Mouse (Mus musculus): ENCODE results near the gene Bckdhb. TPM values are rescaled to one million over a fixed set of nuclear protein-coding genes. Genes with fewer than 3 reads are reported as not detected.

Gene Bckdhb
- polyA plus RNA-seq, 1 experiment from 2014 or later, result 49.9 TPM

DNA sequence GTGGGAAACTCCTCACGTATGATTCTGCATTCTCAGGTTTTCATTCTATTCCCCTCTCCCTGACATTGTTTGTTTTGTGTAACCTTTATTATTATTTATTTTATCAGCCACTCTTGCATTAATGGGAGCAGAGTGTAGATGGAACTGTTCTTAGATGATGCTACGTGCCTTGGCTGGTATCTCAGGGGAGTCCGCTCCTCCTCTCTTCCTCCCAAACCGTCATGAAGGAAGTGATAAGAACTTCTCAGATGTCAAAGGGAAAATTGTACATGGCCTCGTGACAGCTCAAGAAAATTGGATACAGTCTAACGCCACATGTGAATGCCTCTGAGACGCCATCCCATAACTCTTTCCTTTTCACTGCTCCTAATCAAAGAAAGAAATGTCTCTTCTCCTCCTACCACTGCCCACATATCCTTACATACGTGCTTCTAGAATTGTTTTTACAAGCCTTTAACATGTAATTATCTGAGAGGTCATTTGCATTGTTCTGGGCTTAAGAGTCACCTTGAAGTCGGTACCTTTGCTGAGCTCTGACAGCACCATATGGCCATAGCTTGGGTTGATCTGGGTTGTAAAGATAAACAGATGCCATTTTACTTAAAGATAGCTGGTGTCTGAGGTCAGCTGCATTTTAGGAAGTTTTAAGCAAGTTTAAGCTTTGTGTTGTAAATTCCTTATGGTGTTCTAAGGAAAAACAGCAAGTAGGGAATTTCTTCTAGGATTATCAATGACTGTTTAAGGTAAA lies 165.5 kb downstream of the Bckdhb start:
- no peak overlapping the region for H3K9ac ChIP-seq (ENCODE audit: low read depth, low read length)
- H3K9me3 ChIP-seq (replicated peaks; ENCODE audit: control insufficient read depth, low read length), result no peaks in the 10 kb centered on the region
- H3K4me1 ChIP-seq (ENCODE audit: control insufficient read depth, insufficient read depth, low read length), result peaks cover 5% of the 10 kb centered on the region; the same call in 1 of the 2 replicates
- no peaks in the 10 kb centered on the region for H3K36me3 ChIP-seq (ENCODE audit: control insufficient read depth, insufficient read depth, low read length)
- no peak overlapping the region for H3K4me2 ChIP-seq
- no peak overlapping the region for H3K27ac ChIP-seq (ENCODE audit: low read depth, low read length)
- WGBS (ENCODE audit: insufficient replicate concordance), result 48% methylated on average over 9 of the region's 9 CpGs
- ATAC-seq (replicated peaks; ENCODE audit: insufficient number of reproducible peaks, low FRiP score, low TSS enrichment), result no peak
- H3K27me3 ChIP-seq (ENCODE audit: control insufficient read depth, insufficient read depth, low read length), result no peaks in the 10 kb centered on the region
- H3K4me3 ChIP-seq (ENCODE audit: low read depth, low read length), result no peak overlapping the region

DNA sequence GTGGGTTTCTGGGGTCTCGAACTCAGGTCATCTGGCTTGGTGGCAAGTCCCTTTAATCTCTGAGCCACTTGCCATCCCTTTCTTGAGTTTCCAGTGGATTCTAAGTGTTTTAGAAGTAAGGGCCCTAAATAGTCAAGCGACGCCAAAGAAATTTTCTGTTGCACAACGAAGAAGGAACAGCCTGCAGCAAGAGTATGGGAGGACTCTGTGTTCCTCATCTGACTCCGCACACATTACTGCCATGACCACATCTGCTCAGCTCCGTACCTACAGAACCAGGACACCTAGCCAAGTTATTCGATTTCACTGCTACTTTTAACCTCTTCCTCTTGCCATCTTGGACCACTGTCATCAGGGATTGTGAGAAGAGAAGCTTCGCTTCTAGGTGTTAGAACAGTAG lies 168.0 kb downstream of the Bckdhb start:
- Histone ChIP-seq H3K4me2 (no peak overlapping the region), H3K4me3 (ENCODE audit: low read depth, low read length) (no peak overlapping the region), H3K36me3 (ENCODE audit: control insufficient read depth, insufficient read depth, low read length) (no peaks in the 10 kb centered on the region), H3K9me3 (replicated peaks; ENCODE audit: control insufficient read depth, low read length) (no peaks in the 10 kb centered on the region), H3K27me3 (ENCODE audit: control insufficient read depth, insufficient read depth, low read length) (no peaks in the 10 kb centered on the region), H3K9ac (ENCODE audit: low read depth, low read length) (no peak overlapping the region), H3K4me1 (ENCODE audit: control insufficient read depth, insufficient read depth, low read length) (peaks cover 5% of the 10 kb centered on the region; the same call in 1 of the 2 replicates), H3K27ac (ENCODE audit: low read depth, low read length) (no peak overlapping the region)
- ATAC-seq (replicated peaks; ENCODE audit: insufficient number of reproducible peaks, low FRiP score, low TSS enrichment), result no peak
- 90% methylated on average over 8 of the region's 8 CpGs for WGBS (ENCODE audit: insufficient replicate concordance)

DNA sequence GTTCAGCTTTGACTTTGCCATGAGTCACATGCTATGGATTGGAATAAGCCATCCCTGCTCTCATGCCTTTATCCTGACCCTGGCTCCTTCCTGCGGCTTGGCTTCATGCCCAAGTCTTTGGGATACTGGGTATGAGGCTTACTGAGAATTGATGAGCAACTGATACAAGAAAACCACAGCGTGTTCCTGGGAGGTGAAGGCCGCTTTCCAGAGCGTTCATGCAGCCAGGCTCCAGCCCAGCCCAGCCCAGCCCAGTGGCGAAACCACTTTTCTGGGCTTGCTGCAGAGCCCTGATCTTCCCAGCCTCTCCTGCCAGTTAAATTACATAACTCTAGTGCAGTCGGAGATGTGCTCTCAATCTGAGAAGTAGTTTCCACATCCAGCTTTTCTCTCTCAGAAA lies 169.2 kb downstream of the Bckdhb start:
- no peak overlapping the region for H3K4me3 ChIP-seq (ENCODE audit: low read depth, low read length)
- no peak overlapping the region for H3K4me2 ChIP-seq
- H3K36me3 ChIP-seq (ENCODE audit: control insufficient read depth, insufficient read depth, low read length), result no peaks in the 10 kb centered on the region
- H3K27me3 ChIP-seq (ENCODE audit: control insufficient read depth, insufficient read depth, low read length), result no peaks in the 10 kb centered on the region
- H3K27ac ChIP-seq (ENCODE audit: low read depth, low read length), result no peak overlapping the region
- no peak for ATAC-seq (replicated peaks; ENCODE audit: insufficient number of reproducible peaks, low FRiP score, low TSS enrichment)
- WGBS (ENCODE audit: insufficient replicate concordance), result 84% methylated on average over 6 of the region's 6 CpGs
- no peak overlapping the region for H3K9ac ChIP-seq (ENCODE audit: low read depth, low read length)
- peaks cover 5% of the 10 kb centered on the region; the same call in 1 of the 2 replicates for H3K4me1 ChIP-seq (ENCODE audit: control insufficient read depth, insufficient read depth, low read length)
- H3K9me3 ChIP-seq (replicated peaks; ENCODE audit: control insufficient read depth, low read length), result no peaks in the 10 kb centered on the region

DNA sequence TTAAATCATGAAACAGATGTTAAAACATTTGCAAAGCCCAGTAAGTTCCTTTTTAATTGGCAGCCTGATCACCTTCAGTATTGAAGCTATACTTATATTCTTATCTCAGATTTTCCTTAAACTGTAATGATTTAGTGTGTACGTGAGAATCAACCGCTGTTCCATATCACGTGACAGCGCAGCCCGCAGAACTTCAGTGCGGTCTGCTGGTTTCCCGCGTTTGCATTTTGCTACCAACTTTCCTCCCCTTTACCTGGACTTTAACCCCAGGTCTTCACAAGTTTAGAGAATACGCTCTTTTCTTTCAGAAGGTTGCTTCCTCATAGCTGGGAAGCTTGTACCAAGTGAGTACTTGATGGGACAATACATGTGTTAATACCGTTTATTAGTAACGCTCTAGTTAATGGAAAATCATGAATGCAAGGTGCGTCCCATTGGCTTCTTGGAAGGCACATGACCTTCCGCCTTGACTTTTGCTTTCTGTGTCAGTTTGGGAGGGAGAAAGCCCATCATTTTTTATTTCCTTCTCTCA lies 171.6 kb downstream of the Bckdhb start:
- 88% methylated on average over 13 of the region's 13 CpGs for WGBS (ENCODE audit: insufficient replicate concordance)
- Histone ChIP-seq H3K4me1 (ENCODE audit: control insufficient read depth, insufficient read depth, low read length) (no peaks in the 10 kb centered on the region), H3K27ac (ENCODE audit: low read depth, low read length) (no peak overlapping the region), H3K36me3 (ENCODE audit: control insufficient read depth, insufficient read depth, low read length) (no peaks in the 10 kb centered on the region), H3K9me3 (replicated peaks; ENCODE audit: control insufficient read depth, low read length) (no peaks in the 10 kb centered on the region), H3K4me2 (no peak overlapping the region), H3K9ac (ENCODE audit: low read depth, low read length) (no peak overlapping the region), H3K27me3 (ENCODE audit: control insufficient read depth, insufficient read depth, low read length) (no peaks in the 10 kb centered on the region), H3K4me3 (ENCODE audit: low read depth, low read length) (no peak overlapping the region)
- no peak for ATAC-seq (replicated peaks; ENCODE audit: insufficient number of reproducible peaks, low FRiP score, low TSS enrichment)

DNA sequence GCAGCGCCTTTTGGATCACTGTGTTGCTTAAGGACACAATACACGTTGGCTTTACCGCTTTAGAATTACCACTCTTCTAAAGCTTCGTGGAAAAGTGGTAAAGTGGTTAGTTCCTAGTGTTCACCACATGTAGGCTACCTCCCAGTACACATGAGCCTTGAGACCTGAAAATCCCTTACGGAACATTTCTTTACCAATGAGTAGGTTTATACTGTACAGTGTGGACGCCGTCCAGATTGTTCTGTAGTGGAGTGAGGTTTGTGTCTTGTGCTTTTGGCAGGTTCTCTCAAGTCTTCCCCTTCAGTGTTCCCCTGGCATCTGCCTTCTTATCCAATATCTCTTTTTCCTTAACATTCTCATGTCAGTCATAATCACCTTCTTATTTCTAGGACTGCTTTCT lies 178.4 kb downstream of the Bckdhb start:
- 92% methylated on average over 7 of the region's 7 CpGs for WGBS (ENCODE audit: insufficient replicate concordance)
- Histone ChIP-seq H3K4me3 (ENCODE audit: low read depth, low read length) (no peak overlapping the region), H3K9ac (ENCODE audit: low read depth, low read length) (no peak overlapping the region), H3K4me2 (no peak overlapping the region), H3K9me3 (replicated peaks; ENCODE audit: control insufficient read depth, low read length) (no peaks in the 10 kb centered on the region), H3K4me1 (ENCODE audit: control insufficient read depth, insufficient read depth, low read length) (no peaks in the 10 kb centered on the region), H3K27me3 (ENCODE audit: control insufficient read depth, insufficient read depth, low read length) (no peaks in the 10 kb centered on the region), H3K27ac (ENCODE audit: low read depth, low read length) (no peak overlapping the region), H3K36me3 (ENCODE audit: control insufficient read depth, insufficient read depth, low read length) (no peaks in the 10 kb centered on the region)
- ATAC-seq (replicated peaks; ENCODE audit: insufficient number of reproducible peaks, low FRiP score, low TSS enrichment), result no peak

DNA sequence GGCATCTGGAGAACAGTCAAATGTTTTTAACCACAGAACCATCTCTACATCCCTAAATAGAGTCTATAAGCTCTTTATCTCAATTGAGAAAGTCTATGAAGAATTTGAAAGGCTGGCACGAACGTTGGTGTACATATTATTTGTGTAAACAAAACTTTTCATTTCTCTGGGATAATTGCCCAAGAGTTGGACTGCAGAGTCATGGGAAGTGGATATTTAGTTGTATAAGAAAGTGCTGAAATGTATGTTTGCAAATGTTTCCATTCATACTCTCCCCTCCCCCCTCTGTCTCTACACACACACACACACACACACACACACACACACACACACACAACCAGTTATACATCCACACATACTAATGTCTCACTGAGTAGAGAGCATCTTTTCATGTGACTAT lies 181.5 kb downstream of the Bckdhb start:
- no peak for ATAC-seq (replicated peaks; ENCODE audit: insufficient number of reproducible peaks, low FRiP score, low TSS enrichment)
- Histone ChIP-seq H3K9ac (ENCODE audit: low read depth, low read length) (no peak overlapping the region), H3K36me3 (ENCODE audit: control insufficient read depth, insufficient read depth, low read length) (no peaks in the 10 kb centered on the region), H3K27me3 (ENCODE audit: control insufficient read depth, insufficient read depth, low read length) (no peaks in the 10 kb centered on the region), H3K4me1 (ENCODE audit: control insufficient read depth, insufficient read depth, low read length) (no peaks in the 10 kb centered on the region), H3K4me2 (no peak overlapping the region), H3K4me3 (ENCODE audit: low read depth, low read length) (no peak overlapping the region), H3K9me3 (replicated peaks; ENCODE audit: control insufficient read depth, low read length) (no peaks in the 10 kb centered on the region), H3K27ac (ENCODE audit: low read depth, low read length) (no peak overlapping the region)
- WGBS (ENCODE audit: insufficient replicate concordance), result 76% methylated on average over 2 of the region's 2 CpGs

DNA sequence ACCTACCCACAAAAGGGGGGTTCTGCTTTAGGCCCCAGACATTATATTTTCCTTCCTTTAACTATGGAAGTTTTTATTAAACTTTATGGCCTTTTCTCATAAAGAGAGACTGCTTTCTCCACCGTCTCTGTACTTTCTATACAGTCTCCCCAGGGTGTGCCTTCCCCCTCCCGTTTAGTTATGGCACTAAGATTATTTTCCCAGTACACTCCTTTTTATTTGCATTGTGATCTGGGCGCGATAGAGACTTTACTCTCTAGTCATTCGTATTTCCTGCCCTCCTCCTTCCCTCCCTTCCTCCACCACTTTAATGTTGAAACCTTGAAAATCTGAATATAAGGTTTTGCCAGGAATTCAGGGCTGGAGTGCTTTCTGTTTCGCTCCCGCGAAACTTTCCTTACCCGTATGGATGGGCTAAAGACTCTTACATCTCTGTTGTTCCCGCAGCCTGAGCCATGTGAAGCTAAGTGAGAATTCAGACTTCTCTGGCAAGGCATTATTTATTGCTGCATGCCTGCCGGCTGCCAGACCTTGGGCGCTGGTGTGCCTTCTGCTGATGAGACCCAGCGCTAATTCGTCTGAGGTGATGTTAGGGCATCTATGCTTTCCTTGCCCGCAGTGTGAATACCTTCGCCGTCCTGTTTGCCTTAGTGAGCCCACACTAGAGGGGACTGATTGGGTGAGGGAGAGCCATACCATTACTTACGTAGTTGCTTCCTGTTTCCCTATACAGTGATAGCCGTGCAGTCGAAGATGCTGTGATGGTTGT lies 182.3 kb downstream of the Bckdhb start:
- 78% methylated on average over 20 of the region's 20 CpGs for WGBS (ENCODE audit: insufficient replicate concordance)
- ATAC-seq (replicated peaks; ENCODE audit: insufficient number of reproducible peaks, low FRiP score, low TSS enrichment), result no peak
- H3K27me3 ChIP-seq (ENCODE audit: control insufficient read depth, insufficient read depth, low read length), result no peaks in the 10 kb centered on the region
- no peaks in the 10 kb centered on the region for H3K36me3 ChIP-seq (ENCODE audit: control insufficient read depth, insufficient read depth, low read length)
- no peak overlapping the region for H3K4me2 ChIP-seq
- no peaks in the 10 kb centered on the region for H3K9me3 ChIP-seq (replicated peaks; ENCODE audit: control insufficient read depth, low read length)
- H3K4me3 ChIP-seq (ENCODE audit: low read depth, low read length), result no peak overlapping the region
- no peaks in the 10 kb centered on the region for H3K4me1 ChIP-seq (ENCODE audit: control insufficient read depth, insufficient read depth, low read length)
- H3K9ac ChIP-seq (ENCODE audit: low read depth, low read length), result no peak overlapping the region
- no peak overlapping the region for H3K27ac ChIP-seq (ENCODE audit: low read depth, low read length)

DNA sequence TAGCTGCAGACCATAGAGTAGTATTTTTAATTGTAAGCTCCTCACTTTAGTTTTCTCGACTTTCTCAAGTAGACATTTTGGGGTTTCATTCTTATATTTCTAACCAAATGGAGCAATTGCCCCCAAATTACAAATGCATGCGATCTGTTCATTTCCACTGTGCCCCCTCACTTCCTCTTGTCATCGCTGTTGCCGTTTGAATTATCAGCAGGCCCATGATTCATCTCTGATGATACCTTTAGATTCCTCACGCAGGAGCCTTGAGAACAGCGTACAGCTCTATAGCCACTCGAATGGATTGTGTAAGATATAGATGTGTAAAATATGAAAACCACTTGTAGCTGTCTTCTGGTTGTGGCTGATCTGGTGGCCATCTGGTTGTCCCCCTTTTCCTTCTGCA lies 183.6 kb downstream of the Bckdhb start:
- H3K4me3 ChIP-seq (ENCODE audit: low read depth, low read length), result no peak overlapping the region
- H3K36me3 ChIP-seq (ENCODE audit: control insufficient read depth, insufficient read depth, low read length), result no peaks in the 10 kb centered on the region
- ATAC-seq (replicated peaks; ENCODE audit: insufficient number of reproducible peaks, low FRiP score, low TSS enrichment), result no peak
- no peak overlapping the region for H3K27ac ChIP-seq (ENCODE audit: low read depth, low read length)
- peaks cover 4% of the 10 kb centered on the region; the same call in 1 of the 2 replicates for H3K4me1 ChIP-seq (ENCODE audit: control insufficient read depth, insufficient read depth, low read length)
- WGBS (ENCODE audit: insufficient replicate concordance), result 77% methylated on average over 7 of the region's 7 CpGs
- no peak overlapping the region for H3K9ac ChIP-seq (ENCODE audit: low read depth, low read length)
- H3K27me3 ChIP-seq (ENCODE audit: control insufficient read depth, insufficient read depth, low read length), result no peaks in the 10 kb centered on the region
- no peaks in the 10 kb centered on the region for H3K9me3 ChIP-seq (replicated peaks; ENCODE audit: control insufficient read depth, low read length)
- H3K4me2 ChIP-seq, result no peak overlapping the region
